Mouse (Mus musculus): ENCODE measurements around the gene Ccdc62.

DNA sequence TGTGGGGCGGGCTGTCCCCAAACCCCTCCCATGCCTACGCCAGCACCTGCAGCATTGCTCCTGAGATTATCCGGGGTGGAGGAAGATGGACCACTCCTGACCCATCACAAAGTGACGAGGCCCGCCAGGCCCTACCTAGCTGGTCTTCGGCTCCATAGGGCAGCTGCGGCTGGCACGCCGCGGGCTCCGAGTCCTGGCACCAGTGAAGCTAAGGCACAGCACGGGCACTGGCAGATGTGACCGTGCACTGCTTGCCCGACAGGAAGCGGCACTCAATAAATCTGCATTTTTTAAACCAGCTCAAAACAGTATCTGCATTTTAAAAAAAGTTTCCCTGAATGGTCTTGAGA lies 74.6 kb downstream of the Ccdc62 start:
- TF ChIP-seq CTCF (IDR thresholded peaks at IDR 0.05; ENCODE audit: control insufficient read depth, insufficient read depth, insufficient replicate concordance, low read depth, low read length) (no peak), POLR2A (IDR thresholded peaks at IDR 0.05; ENCODE audit: control insufficient read depth, low read depth, low read length) (no peak)
